8 mouse cellular contexts compared by ENCODE assay signal in genomic region chr6:13280835-13281234, GRCm38 (mm10). TPM values are rescaled to one million over a fixed set of nuclear protein-coding genes. Genes with fewer than 3 reads are reported as not detected.
DNase-seq lines count a peak whose midpoint lies in the region; ATAC-seq and TF ChIP-seq lines count a peak whose summit lies in the region.

No protein-coding gene starts in this region.

- no peak for TF ChIP-seq POLR2A in heart, adult 2 months (IDR thresholded peaks at IDR 0.05; ENCODE audit: insufficient read depth, low read depth, low read length)

- 0% methylated on average over 3 of the region's 3 CpGs for WGBS in heart, adult 2 months
- under 1% methylated on average over 3 of the region's 3 CpGs for WGBS in midbrain, embryonic 11.5 days
- 2% methylated on average over 3 of the region's 3 CpGs for WGBS in midbrain, embryonic 16.5 days

- no peaks in the 10 kb centered on the region for H3K9me3 ChIP-seq in midbrain, embryonic 11.5 days (ENCODE audit: control insufficient read depth, low read length)
- H3K9me3 ChIP-seq in midbrain, embryonic 16.5 days (replicated peaks; ENCODE audit: control insufficient read depth, low read length, poor library complexity, severe bottlenecking): no peaks in the 10 kb centered on the region

- no peak overlapping the region for H3K4me2 ChIP-seq in midbrain, embryonic 11.5 days
- no peak overlapping the region for H3K4me2 ChIP-seq in midbrain, embryonic 16.5 days (ENCODE audit: low read length)

- H3K27ac ChIP-seq in heart, adult 2 months: no peak overlapping the region
- no peak overlapping the region for H3K27ac ChIP-seq in midbrain, embryonic 11.5 days (ENCODE audit: low read depth, low read length)
- H3K27ac ChIP-seq in midbrain, embryonic 16.5 days (ENCODE audit: low read length): no peak overlapping the region

- no peaks in the 10 kb centered on the region for H3K36me3 ChIP-seq in heart, adult 2 months (ENCODE audit: control insufficient read depth, insufficient read depth, low read length)
- no peaks in the 10 kb centered on the region for H3K36me3 ChIP-seq in midbrain, embryonic 11.5 days (ENCODE audit: control insufficient read depth, insufficient read depth, low read length)
- H3K36me3 ChIP-seq in midbrain, embryonic 16.5 days (ENCODE audit: control insufficient read depth, insufficient read depth, low read length): no peaks in the 10 kb centered on the region

- no peaks in the 10 kb centered on the region for H3K27me3 ChIP-seq in heart, adult 2 months (ENCODE audit: control insufficient read depth, insufficient read depth, low read length)
- no peaks in the 10 kb centered on the region for H3K27me3 ChIP-seq in midbrain, embryonic 11.5 days (ENCODE audit: control insufficient read depth, insufficient read depth, low read length)
- H3K27me3 ChIP-seq in midbrain, embryonic 16.5 days (ENCODE audit: control insufficient read depth, insufficient read depth, low read depth, low read length): no peaks in the 10 kb centered on the region

- TF ChIP-seq CTCF in heart, adult 2 months (IDR thresholded peaks at IDR 0.05): peak; percentile 94

- no peak for DNase-seq in heart, adult 2 months
- no peak for DNase-seq in heart, postnatal 36 days
- DNase-seq in midbrain, embryonic 11.5 days (ENCODE audit: low spot score, missing footprints): peak; percentile 89
- DNase-seq in NIH3T3 (ENCODE audit: low read depth): peak; percentile 90
- no peak for DNase-seq in ovary, adult 18-20 months (ENCODE audit: low spot score)

- H3K4me1 ChIP-seq in heart, adult 2 months (ENCODE audit: control insufficient read depth, insufficient read depth, low read length): no peaks in the 10 kb centered on the region
- no peaks in the 10 kb centered on the region for H3K4me1 ChIP-seq in midbrain, embryonic 11.5 days (ENCODE audit: control insufficient read depth, insufficient read depth, low read length)
- no peaks in the 10 kb centered on the region for H3K4me1 ChIP-seq in midbrain, embryonic 16.5 days (ENCODE audit: control insufficient read depth, insufficient read depth, low read length)

- intact Hi-C loops in heart, adult 2 months (cut with DNase I): loop anchor here (5.0 to 10.0 kb wide), 2 partner anchors 926 to 964 kb away; no protein-coding TSS in a partner anchor
- intact Hi-C loops in heart, postnatal 36 days (cut with DNase I): loop anchor here (5.0 kb wide), 2 partner anchors 124 to 964 kb away; no protein-coding TSS in a partner anchor

- no peak for TF ChIP-seq EP300 in heart, adult 2 months (IDR thresholded peaks at IDR 0.05; ENCODE audit: insufficient read depth, low read depth, low read length)

- no peak for ATAC-seq in midbrain, embryonic 11.5 days (ENCODE audit: low FRiP score)
- ATAC-seq in midbrain, embryonic 16.5 days: no peak
- ATAC-seq in inflammation-experienced regulatory T-cells, adult 6 months: peak; percentile 52
- no peak for ATAC-seq in monocyte, adult 5-6 weeks (replicated peaks; ENCODE audit: insufficient number of reproducible peaks, low FRiP score, low TSS enrichment, poor library complexity, severe bottlenecking)

- no peaks in the 10 kb centered on the region for H3K79me2 ChIP-seq in heart, adult 2 months (replicated peaks; ENCODE audit: control insufficient read depth, insufficient read depth, low read length)

- H3K9ac ChIP-seq in heart, adult 2 months (ENCODE audit: low read depth, low read length): no peak overlapping the region
- no peak overlapping the region for H3K9ac ChIP-seq in midbrain, embryonic 11.5 days (ENCODE audit: low read length)
- H3K9ac ChIP-seq in midbrain, embryonic 16.5 days (ENCODE audit: low read depth, low read length): no peak overlapping the region

- no peak overlapping the region for H3K4me3 ChIP-seq in heart, adult 2 months
- no peak overlapping the region for H3K4me3 ChIP-seq in midbrain, embryonic 11.5 days (ENCODE audit: low read depth, low read length)
- H3K4me3 ChIP-seq in midbrain, embryonic 16.5 days (ENCODE audit: low read depth, low read length): no peak overlapping the region

RNA-seq across cellular contexts. Expression of gene Vwde, which starts 56.1 kb away (rescaled TPM):
- not detected for total RNA-seq in heart, adult 2 months (2021)
- polyA plus RNA-seq in heart, adult 2 months (2012; rRNA removed): not detected in 2 replicates
- total RNA-seq in heart, postnatal 36 days (2021): not detected
- 0.10 and 0.19 TPM in 2 replicates for polyA plus RNA-seq in midbrain, embryonic 11.5 days (2014; fragmentation: Nextera tagmentation; extraction: Ambion mirVana)
- polyA plus RNA-seq in midbrain, embryonic 16.5 days (2015; fragmentation: Nextera tagmentation; extraction: Ambion mirVana): 0.09 TPM in 1 of 2 replicates, not detected in the other
- under 1 TPM in 2 of 3 experiments, not detected in 1; 0.13 to 0.21 TPM for polyA plus RNA-seq in inflammation-experienced regulatory T-cells, adult 6 months (2017; shearing (Covaris generic))
- total RNA-seq in monocyte, adult 5-6 weeks (2017): not detected in 3 replicates

Comparison
In these comparisons a context has a peak if more than half of its experiments do, and no peak if none do; other contexts are left out.
1. DNase-seq: peak in midbrain, embryonic 11.5 days (single experiment) and NIH3T3 (single experiment); none in heart, adult 2 months (0 of 2), heart, postnatal 36 days (0 of 2) and ovary, adult 18-20 months (single experiment).